Mouse (Mus musculus) urinary bladder, postnatal 0 days (tissue): ENCODE results near the gene Tpd52l1. TPM values are rescaled to one million over a fixed set of nuclear protein-coding genes. Genes with fewer than 3 reads are reported as not detected.

Source experiments
- polyA plus RNA-seq: library from polyadenylated mRNA; unstranded; fragments of >200 nt; fragmentation: Nextera tagmentation; extraction: Ambion mirVana; gene quantifications from 2 replicates; pipeline ENCODE4 v1.2.1, GENCODE M21; 2015

The Tpd52l1 gene
- polyA plus RNA-seq: 8.9 and 9.8 TPM in 2 replicates

DNA sequence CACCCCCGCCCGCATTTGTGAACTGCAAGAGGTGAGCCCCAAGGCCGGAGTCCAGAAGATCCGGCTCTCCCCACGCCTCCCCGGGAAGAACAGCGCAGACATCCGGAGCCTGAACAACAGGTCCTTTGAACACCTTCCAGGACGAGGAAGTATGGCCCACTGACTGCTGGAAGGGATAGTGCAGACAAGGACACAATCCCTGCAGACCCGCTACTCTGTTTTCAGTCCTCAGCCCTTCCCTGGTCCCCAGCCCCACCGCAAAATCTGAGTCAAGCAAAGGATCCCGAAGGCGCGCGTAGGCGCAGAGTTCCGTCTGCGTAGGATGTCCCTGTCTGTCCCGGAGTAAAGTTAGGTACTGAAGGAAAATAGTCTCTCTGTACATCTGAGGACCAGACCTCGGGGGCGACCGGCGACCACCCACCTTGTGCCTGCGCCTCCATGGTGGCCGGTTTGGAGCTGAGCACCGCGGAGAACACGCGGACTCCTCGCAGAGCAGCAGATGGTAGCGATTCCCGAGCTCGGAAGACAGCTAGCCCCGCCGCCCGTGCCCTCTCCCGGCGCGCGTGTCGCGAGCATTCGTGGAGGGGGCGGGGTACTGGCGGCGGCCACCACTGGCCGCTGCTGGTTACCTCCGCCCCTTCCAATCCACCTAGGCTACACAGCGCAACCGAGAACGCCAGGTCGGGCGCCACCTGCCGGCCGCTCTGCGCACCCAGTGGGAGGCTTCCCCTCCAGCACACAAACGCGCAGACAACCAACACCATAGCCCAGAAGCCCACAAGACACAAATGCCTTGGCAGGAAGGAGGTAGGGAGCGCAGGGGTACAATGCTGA, at the start of gene Tpd52l1:
TSS of gene Tpd52l1 (minus strand) at position 668 of the 834 bp plus-strand sequence.

DNA sequence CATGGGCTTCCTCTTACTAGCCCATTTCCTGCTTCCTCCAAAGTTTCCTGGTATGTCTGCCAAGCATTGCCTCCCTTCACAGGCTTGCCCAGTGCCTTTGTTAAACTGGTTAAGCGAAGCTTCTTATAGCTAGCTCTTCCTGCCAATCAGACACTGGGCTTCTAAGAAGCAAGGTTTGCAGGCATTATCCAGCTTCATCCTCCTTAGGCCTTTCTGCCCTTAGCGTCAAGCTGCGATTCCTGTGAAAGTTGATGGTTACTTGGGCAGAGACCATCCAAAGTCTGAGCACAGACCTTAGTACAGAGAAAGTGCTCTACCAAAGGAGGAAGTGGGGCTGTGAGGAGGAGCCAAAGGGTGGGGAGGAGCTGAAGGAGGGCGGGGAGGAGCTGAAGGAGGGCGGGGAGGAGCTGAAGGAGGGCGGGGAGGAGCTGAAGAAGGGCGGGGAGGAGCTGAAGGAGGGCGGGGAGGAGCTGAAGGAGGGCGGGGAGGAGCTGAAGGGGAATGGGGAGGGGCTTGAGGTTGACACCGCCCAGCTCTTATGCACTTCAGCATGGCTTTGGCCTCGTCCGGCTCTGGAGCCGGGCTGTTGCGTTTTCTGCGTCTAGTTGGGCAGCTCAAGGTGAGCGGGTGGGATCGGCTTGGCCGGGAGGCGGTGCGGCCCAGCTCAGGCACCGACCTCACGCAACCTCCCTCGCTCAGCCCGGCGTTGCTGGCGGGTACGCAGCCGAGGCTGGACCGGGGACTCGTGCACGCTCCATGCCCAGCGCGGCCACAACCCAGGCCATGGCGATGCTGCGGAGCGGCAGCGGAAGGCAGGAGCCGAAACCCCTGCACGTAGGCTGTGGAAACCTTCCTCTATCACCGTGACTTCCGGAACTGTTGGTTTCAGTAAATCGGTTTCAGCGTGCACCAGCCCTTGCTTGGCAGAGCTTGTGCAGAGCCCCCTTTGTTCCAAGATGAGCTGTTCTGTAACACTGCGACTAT, 132.6 kb downstream of the Tpd52l1 start, which contains the start of gene Hddc2:
TSS of gene Hddc2 (plus strand) at position 519 of the 984 bp plus-strand sequence.

Other genes starting within 250 kb of the Tpd52l1 start
- 30.7 and 32.4 TPM in 2 replicates for gene Hddc2, start 132.6 kb downstream of the Tpd52l1 start, polyA plus RNA-seq
- 1.5 and 1.6 TPM in 2 replicates for gene Rnf217, start 163.2 kb upstream of the Tpd52l1 start, polyA plus RNA-seq